Mouse (Mus musculus): ENCODE measurements at regions not wholly inside any gene's neighbourhood (a gene's known extent, or its start where the extent isn't known, plus 50 kb on each side); places are given as distances from the start of the nearest gene placed in this dataset.

DNA sequence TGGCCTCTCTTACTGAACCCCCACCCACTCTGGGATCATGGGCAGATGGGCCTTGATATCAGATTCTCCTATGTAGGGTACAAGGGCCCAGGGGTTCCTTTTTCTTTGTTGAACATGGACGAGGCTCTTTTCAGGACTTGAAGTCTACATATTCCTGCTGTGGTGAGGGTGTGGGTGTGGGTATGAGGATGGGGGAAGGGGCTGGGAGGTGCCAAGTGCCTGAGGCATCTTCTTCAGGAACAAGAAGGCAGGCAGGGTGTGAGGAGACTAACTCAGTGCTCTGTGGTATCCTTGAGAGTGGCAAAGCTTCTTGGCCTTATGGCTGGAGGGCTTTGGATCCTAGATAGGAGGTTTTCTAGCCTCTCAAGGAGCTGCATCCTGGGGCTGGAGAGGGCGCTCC is 140.0 kb downstream of the 9530068E07Rik start:
- TF ChIP-seq CTCF (IDR thresholded peaks at IDR 0.05; ENCODE audit: low read depth, low read length) (no peak), GATA1 (IDR thresholded peaks at IDR 0.05; ENCODE audit: borderline replicate concordance, low read length) (no peak), TAL1 (conservative IDR thresholded peaks at IDR 0.05; ENCODE audit: low read depth, low read length) (no peak), POLR2AphosphoS5 (IDR thresholded peaks at IDR 0.05; ENCODE audit: insufficient replicate concordance, low read depth, low read length) (no peak)

Measured in G1E (cell line).